33 mouse cellular contexts compared by ENCODE assay signal in the genomic region with DNA sequence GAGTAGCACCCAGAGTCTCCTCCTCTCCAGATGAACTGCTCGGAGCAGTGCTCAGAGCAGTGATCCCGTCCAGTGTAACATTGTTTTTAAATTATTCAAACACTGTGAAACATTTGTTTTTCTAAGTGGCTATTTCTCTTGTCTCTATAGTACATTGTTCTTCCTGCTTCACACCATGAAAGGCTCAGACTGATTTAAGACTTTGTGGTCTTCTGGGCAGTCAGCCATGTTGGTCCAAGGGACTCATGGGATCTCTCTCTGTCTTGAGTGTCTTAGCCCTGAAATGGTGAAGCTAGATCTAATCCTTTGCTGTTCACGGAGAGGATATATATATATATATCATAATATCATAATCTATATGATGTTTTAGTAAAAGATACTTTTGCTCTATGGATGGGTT.
"Had no signal": no experiment of that assay in that cellular context is flagged by ENCODE, and none has a peak within 500 bp of the region (broad histone marks: within the 10 kb centered on the region; RNA-seq: fewer than 3 reads in every experiment).

No protein-coding gene starts in this region.

- H3K27me3 ChIP-seq: limb, embryonic 12.5 days; limb, embryonic 13.5 days; limb, embryonic 15.5 days; liver, embryonic 12.5 days; liver, embryonic 13.5 days; liver, embryonic 15.5 days; lung, embryonic 15.5 days; megakaryocyte, embryonic 14.5 days; midbrain, embryonic 15.5 days; neural tube, embryonic 12.5 days had no signal

- H3K4me2 ChIP-seq: limb, embryonic 12.5 days; limb, embryonic 13.5 days; limb, embryonic 15.5 days; liver, embryonic 11.5 days; liver, embryonic 12.5 days; liver, embryonic 13.5 days; liver, embryonic 15.5 days; lung, embryonic 14.5 days; lung, embryonic 15.5 days; midbrain, embryonic 11.5 days; midbrain, embryonic 12.5 days; midbrain, embryonic 13.5 days; midbrain, embryonic 15.5 days; neural tube, embryonic 12.5 days; neural tube, embryonic 13.5 days had no signal

- DNase-seq: left cerebral cortex, postnatal 4 days; liver; liver, embryonic 13.5 days; liver, postnatal 0 days; lung, adult 18-20 months; lung, adult 2 months; lung, embryonic 14.5 days; lung, postnatal 10 days; lung, postnatal 14 days; lung, postnatal 36 days; lung, postnatal 4 days; midbrain, embryonic 14.5 days had no signal

- H3K9ac ChIP-seq: limb, embryonic 12.5 days; limb, embryonic 13.5 days; limb, embryonic 15.5 days; liver, embryonic 12.5 days; liver, embryonic 13.5 days; liver, embryonic 14.5 days; liver, embryonic 15.5 days; liver, postnatal 0 days; lung, embryonic 14.5 days; lung, embryonic 15.5 days; midbrain, embryonic 12.5 days; midbrain, embryonic 13.5 days; midbrain, embryonic 15.5 days; neural tube, embryonic 12.5 days; neural tube, embryonic 13.5 days had no signal

- H3K9me3 ChIP-seq: limb, embryonic 10.5 days; limb, embryonic 12.5 days; limb, embryonic 13.5 days; limb, embryonic 15.5 days; liver, embryonic 12.5 days; liver, embryonic 13.5 days; liver, embryonic 15.5 days; lung, embryonic 15.5 days; midbrain, embryonic 10.5 days; midbrain, embryonic 12.5 days; midbrain, embryonic 13.5 days; midbrain, embryonic 15.5 days; neural tube, embryonic 12.5 days; neural tube, embryonic 13.5 days had no signal

- H3K4me3 ChIP-seq: limb, embryonic 10.5 days; limb, embryonic 12.5 days; limb, embryonic 13.5 days; limb, embryonic 15.5 days; liver, embryonic 12.5 days; liver, embryonic 13.5 days; liver, embryonic 15.5 days; lung, embryonic 15.5 days; megakaryocyte, embryonic 14.5 days; midbrain, embryonic 10.5 days; midbrain, embryonic 12.5 days; midbrain, embryonic 13.5 days; midbrain, embryonic 15.5 days; myocyte; neural tube, embryonic 12.5 days; neural tube, embryonic 13.5 days had no signal

- H3K27ac ChIP-seq: limb, embryonic 10.5 days; limb, embryonic 12.5 days; limb, embryonic 13.5 days; limb, embryonic 15.5 days; liver, embryonic 12.5 days; liver, embryonic 13.5 days; liver, embryonic 14.5 days; liver, embryonic 15.5 days; lung, embryonic 15.5 days; macrophage; midbrain, embryonic 10.5 days; midbrain, embryonic 12.5 days; midbrain, embryonic 13.5 days; midbrain, embryonic 15.5 days; neural tube, embryonic 12.5 days; neural tube, embryonic 13.5 days had no signal

- H3K4me1 ChIP-seq: liver, embryonic 12.5 days; liver, embryonic 13.5 days; liver, embryonic 15.5 days; megakaryocyte, embryonic 14.5 days had no signal

- ATAC-seq: liver, embryonic 12.5 days; liver, postnatal 0 days; lung, postnatal 0 days; midbrain, embryonic 13.5 days; midbrain, embryonic 15.5 days; midbrain, embryonic 16.5 days had no signal

- H3K36me3 ChIP-seq: limb, embryonic 10.5 days; limb, embryonic 12.5 days; limb, embryonic 13.5 days; limb, embryonic 15.5 days; liver, embryonic 12.5 days; liver, embryonic 13.5 days; liver, embryonic 15.5 days; lung, embryonic 15.5 days; midbrain, embryonic 10.5 days; midbrain, embryonic 12.5 days; midbrain, embryonic 13.5 days; midbrain, embryonic 15.5 days; neural tube, embryonic 12.5 days; neural tube, embryonic 13.5 days had no signal
